Mouse (Mus musculus) kidney, postnatal 0 days (tissue): ENCODE measurements around the gene Cerkl. TPM values are rescaled to one million over a fixed set of nuclear protein-coding genes. Genes with fewer than 3 reads are reported as not detected.

Experiments used
- ATAC-seq: fragments of 200-750 bp; cut with Nextera tagmentation; replicated peaks from 2 replicates; pipeline ENCODE4 v1.8.0; 2017; ENCODE audit warnings: low read depth, moderate number of reproducible peaks, moderate TSS enrichment, moderate library complexity; ENCODE audit not compliant: low FRiP score
- DNase-seq: peaks from one replicate; pipeline ENCODE4 v3.0.0-alpha.2; 2016; ENCODE audit warnings: low spot score
- H3K27ac ChIP-seq: fragments of 300-500 bp; sonication (generic); 2 replicates; pipeline ENCODE4 v1.5.1; 2014; ENCODE audit warnings: mild to moderate bottlenecking
- H3K27me3 ChIP-seq: fragments of 300-500 bp; sonication (generic); 2 replicates; pipeline ENCODE4 v1.6.1; 2014; ENCODE audit warnings: low read length, mixed read lengths; ENCODE audit not compliant: insufficient read depth
- H3K36me3 ChIP-seq: fragments of 300-500 bp; sonication (generic); 2 replicates; pipeline ENCODE4 v1.6.1; 2014; ENCODE audit warnings: low read length, mixed read lengths; ENCODE audit not compliant: insufficient read depth
- H3K4me1 ChIP-seq: fragments of 300-500 bp; sonication (generic); replicated peaks from 2 replicates; pipeline ENCODE4 v1.6.1; 2014; ENCODE audit warnings: antibody characterized with exemption, low read length, mixed read lengths; ENCODE audit not compliant: insufficient read depth
- H3K4me2 ChIP-seq: fragments of 300-500 bp; sonication (generic); 2 replicates; pipeline ENCODE4 v1.6.1; 2014; ENCODE audit warnings: mild to moderate bottlenecking, low read length, moderate library complexity, mixed read lengths
- H3K4me3 ChIP-seq: fragments of 300-500 bp; sonication (generic); replicated peaks from 2 replicates; pipeline ENCODE4 v1.5.1; 2014; ENCODE audit warnings: low read depth, low read length
- H3K9ac ChIP-seq: fragments of 300-500 bp; sonication (generic); 2 replicates; pipeline ENCODE4 v1.6.1; 2014; ENCODE audit warnings: low read depth, low read length
- H3K9me3 ChIP-seq: fragments of 300-500 bp; sonication (generic); replicated peaks from 2 replicates; pipeline ENCODE4 v1.6.1; 2016; ENCODE audit warnings: low read length, inconsistent platforms, mixed read lengths
- CTCF ChIP-seq: IDR thresholded peaks from 2 replicates; pipeline ENCODE4 v1.5.1; 2016; ENCODE audit warnings: antibody characterized with exemption, low read depth, mild to moderate bottlenecking, moderate library complexity
- WGBS: fragments of 180-500 bp; shearing (Covaris S2); extraction: QIAGEN DNeasy Blood & Tissue Kit; methylation state at CpG from one replicate; pipeline ENCODE4 v1.1.7; 2014; 5-methylcytosine and 5-hydroxymethylcytosine counted together
- polyA plus RNA-seq: library from polyadenylated mRNA; unstranded; fragments of >200 nt; fragmentation: Nextera tagmentation; extraction: Ambion mirVana; gene quantifications from 2 replicates; pipeline ENCODE4 v1.2.1, GENCODE M21; 2015

The Cerkl gene
- polyA plus RNA-seq, 1 experiment from 2014 or later = 2.1 TPM

- Histone ChIP-seq H3K27ac (no peak overlapping the region), H3K4me2 (no peak overlapping the region), H3K9me3 (no peaks in the 10 kb centered on the region), H3K36me3 (no peaks in the 10 kb centered on the region), H3K9ac (no peak overlapping the region), H3K4me1 (no peaks in the 10 kb centered on the region), H3K4me3 (no peak overlapping the region), H3K27me3 (no peaks in the 10 kb centered on the region)
- DNase-seq (no peak), ATAC-seq (no peak)
- TF ChIP-seq CTCF = no peak
- 88% methylated on average over 4 of the region's 4 CpGs for WGBS
Observed at GRCm38 (mm10) chr2:79284206-79284605, 172.4 kb downstream of the Cerkl start.

Other genes with a start within 250 kb of the Cerkl start
- gene Itga4, start 201.4 kb downstream of the Cerkl start, polyA plus RNA-seq = 1.8 and 2.2 TPM in 2 replicates
- gene Neurod1, start within 50 bp of the Cerkl start, polyA plus RNA-seq = not detected in 2 replicates
- 22.7 and 24.4 TPM in 2 replicates for gene Itprid2, start 178.6 kb upstream of the Cerkl start, polyA plus RNA-seq